Mouse (Mus musculus) hindbrain, embryonic 11.5 days (tissue): ENCODE data around the gene Pde6d. TPM values are rescaled to one million over a fixed set of nuclear protein-coding genes. Genes with fewer than 3 reads are reported as not detected.

Source experiments
- ATAC-seq: fragments of 200-750 bp; cut with Nextera tagmentation; 2 replicates; pipeline ENCODE4 v1.8.0; 2017; ENCODE audit warnings: mild to moderate bottlenecking, moderate TSS enrichment, moderate library complexity; ENCODE audit not compliant: low FRiP score
- DNase-seq: peaks from one replicate; pipeline ENCODE4 v3.0.0-alpha.2; 2015; ENCODE audit warnings: low spot score
- H3K27ac ChIP-seq: fragments of 300-500 bp; sonication (generic); 2 replicates; pipeline ENCODE4 v1.5.1; 2014; ENCODE audit warnings: mild to moderate bottlenecking, low read depth, low read length
- H3K27me3 ChIP-seq: fragments of 300-500 bp; sonication (generic); 2 replicates; pipeline ENCODE4 v1.6.1; 2014; ENCODE audit warnings: mild to moderate bottlenecking, low read length, moderate library complexity, mixed read lengths; ENCODE audit not compliant: control insufficient read depth, insufficient read depth
- H3K36me3 ChIP-seq: fragments of 300-500 bp; sonication (generic); 2 replicates; pipeline ENCODE4 v1.6.1; 2014; ENCODE audit warnings: mild to moderate bottlenecking, low read length, moderate library complexity, mixed read lengths; ENCODE audit not compliant: control insufficient read depth, insufficient read depth
- H3K4me1 ChIP-seq: fragments of 300-500 bp; sonication (generic); replicated peaks from 2 replicates; pipeline ENCODE4 v1.6.1; 2014; ENCODE audit warnings: low read length, mixed read lengths; ENCODE audit not compliant: control insufficient read depth, insufficient read depth
- H3K4me2 ChIP-seq: fragments of 300-500 bp; sonication (generic); replicated peaks from 2 replicates; pipeline ENCODE4 v1.6.1; 2014; ENCODE audit warnings: mild to moderate bottlenecking, low read depth, low read length
- H3K4me3 ChIP-seq: fragments of 300-500 bp; sonication (generic); 2 replicates; pipeline ENCODE4 v1.5.1; 2014; ENCODE audit warnings: low read depth, low read length
- H3K9ac ChIP-seq: fragments of 300-500 bp; sonication (generic); 2 replicates; pipeline ENCODE4 v1.6.1; 2014; ENCODE audit warnings: low read depth, low read length
- H3K9me3 ChIP-seq: fragments of 300-500 bp; sonication (generic); 2 replicates; pipeline ENCODE4 v1.6.1; 2016; ENCODE audit warnings: low read length; ENCODE audit not compliant: control insufficient read depth
- WGBS: fragments of 180-500 bp; shearing (Covaris S2); extraction: QIAGEN DNeasy Blood & Tissue Kit; methylation state at CpG from one replicate; pipeline ENCODE4 v1.1.7; 2014; 5-methylcytosine and 5-hydroxymethylcytosine counted together
- polyA plus RNA-seq: library from polyadenylated mRNA; unstranded; fragments of >200 nt; fragmentation: Nextera tagmentation; extraction: Ambion mirVana; gene quantifications from 2 replicates; pipeline ENCODE4 v1.2.1, GENCODE M21; 2014

The Pde6d gene
- polyA plus RNA-seq, 1 experiment from 2014 or later, result 96.0 TPM

- WGBS, result under 1% methylated on average over 57 of the region's 64 CpGs
- peak; percentile 88 for ATAC-seq
- Histone ChIP-seq H3K4me1 (peaks cover 16% of the 10 kb centered on the region), H3K4me2 (peak overlapping the region; percentile 86), H3K27ac (peak overlapping the region; percentile 95), H3K9me3 (no peaks in the 10 kb centered on the region), H3K4me3 (peak overlapping the region; percentile 21), H3K27me3 (no peaks in the 10 kb centered on the region), H3K9ac (peak overlapping the region; percentile 92), H3K36me3 (no peaks in the 10 kb centered on the region)
- peak; percentile 93 for DNase-seq
Observed at GRCm38 (mm10) chr1:86503906-86504696, 78.3 kb downstream of the Pde6d start.

DNA sequence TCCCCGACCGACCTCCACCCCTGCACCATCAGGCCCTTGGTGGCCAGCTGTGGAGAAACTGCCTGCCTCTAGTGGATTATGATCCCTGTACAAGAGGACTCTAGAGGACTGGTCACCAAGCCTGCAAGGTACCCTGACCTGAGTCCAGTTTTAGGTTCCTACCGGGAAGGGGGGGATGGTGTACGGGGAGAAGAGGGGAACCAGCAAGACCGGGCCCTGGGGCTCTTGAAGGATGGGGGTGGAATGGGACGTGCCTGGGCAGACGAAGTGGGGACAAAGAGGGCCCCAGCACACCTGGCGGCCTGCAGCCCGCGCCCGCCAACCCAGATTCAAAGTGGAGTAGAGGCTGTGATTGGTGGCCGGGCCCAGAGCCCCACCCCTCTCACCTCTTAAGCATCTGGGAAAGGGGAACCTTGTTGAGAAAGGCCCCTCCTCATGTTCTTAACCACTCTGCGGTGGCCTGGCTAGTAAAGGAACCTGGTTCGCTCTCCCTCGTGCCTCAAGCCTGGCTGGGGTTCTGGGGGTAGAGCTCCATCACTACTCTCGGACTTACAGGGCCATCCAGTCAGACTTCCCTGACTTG is 79.2 kb downstream of the Pde6d start:
- Histone ChIP-seq H3K9me3 (no peaks in the 10 kb centered on the region), H3K4me2 (peak overlapping the region; percentile 86), H3K9ac (peak overlapping the region; percentile 92), H3K4me3 (peak overlapping the region; percentile 21), H3K27me3 (no peaks in the 10 kb centered on the region), H3K4me1 (peaks cover 16% of the 10 kb centered on the region), H3K36me3 (no peaks in the 10 kb centered on the region), H3K27ac (peak overlapping the region; percentile 95)
- ATAC-seq (peak; percentile 3; the same call in 1 of the 2 replicates), DNase-seq (peak; percentile 72)
- 12% methylated on average over 16 of the region's 16 CpGs for WGBS

DNA sequence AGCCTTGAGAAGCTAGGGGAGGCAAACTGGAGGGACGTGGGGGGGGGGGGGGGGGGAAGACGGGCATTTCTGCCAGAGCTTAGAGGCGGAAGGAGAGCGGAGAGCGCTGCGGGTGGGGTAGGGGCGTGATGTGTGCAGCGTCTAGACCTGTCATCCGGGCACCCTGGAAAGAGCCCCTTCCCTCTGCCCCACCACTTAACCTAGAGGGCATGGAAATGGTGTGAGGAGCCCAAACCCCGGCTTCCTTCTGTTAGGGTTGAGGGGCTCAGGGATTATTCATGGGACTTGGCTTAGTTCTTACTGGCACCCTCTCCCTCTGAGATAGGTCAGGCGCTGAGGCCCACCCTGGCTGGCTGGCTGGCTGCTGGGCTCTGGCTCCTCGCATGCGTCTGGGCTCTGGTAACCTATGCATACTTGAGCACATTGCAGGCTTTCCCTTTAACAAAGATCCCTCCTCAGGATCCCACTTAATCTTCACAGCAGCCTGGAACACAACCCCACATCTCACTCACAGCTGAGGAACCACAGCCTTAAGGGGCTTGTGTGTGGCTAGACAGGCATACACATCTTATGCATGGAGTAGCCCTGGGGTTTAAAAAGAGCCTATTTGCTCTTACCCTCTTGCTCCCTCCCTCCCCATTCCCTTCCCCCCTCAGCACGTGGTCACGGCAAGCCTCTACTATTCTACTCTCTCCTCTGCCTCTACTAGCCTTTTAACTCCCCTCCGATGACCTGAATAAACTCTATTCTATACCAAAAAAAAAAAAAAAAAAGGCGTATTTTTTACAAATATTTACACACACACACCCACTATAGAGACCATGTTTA is 80.0 kb downstream of the Pde6d start:
- WGBS, result 12% methylated on average over 12 of the region's 17 CpGs
- Histone ChIP-seq H3K9me3 (no peaks in the 10 kb centered on the region), H3K4me2 (no peak overlapping the region), H3K4me3 (no peak overlapping the region), H3K27me3 (no peaks in the 10 kb centered on the region), H3K4me1 (peaks cover 16% of the 10 kb centered on the region), H3K9ac (no peak overlapping the region), H3K27ac (peak overlapping the region; percentile 95), H3K36me3 (no peaks in the 10 kb centered on the region)
- ATAC-seq (no peak), DNase-seq (no peak)

DNA sequence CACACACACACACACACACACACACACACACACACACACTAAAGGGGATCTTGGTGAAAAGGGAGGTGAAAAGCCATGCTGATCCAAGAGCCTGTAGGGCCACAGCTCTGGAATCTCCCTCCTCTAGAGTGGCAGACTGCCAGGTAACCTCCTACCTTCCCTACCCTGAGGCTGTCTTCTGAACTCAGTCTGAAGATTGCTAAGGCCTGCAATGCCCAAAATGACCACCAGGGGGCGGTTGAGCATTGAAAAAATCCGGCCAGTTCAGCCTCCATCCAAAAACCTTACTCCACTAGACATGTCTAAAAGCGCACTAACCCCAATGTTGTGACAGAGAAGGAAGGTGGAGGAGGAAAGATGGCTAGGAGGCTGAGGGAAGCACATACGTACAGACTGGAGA is 80.9 kb downstream of the Pde6d start:
- H3K4me3 ChIP-seq, result no peak overlapping the region
- ATAC-seq (no peak), DNase-seq (peak; percentile 97)
- peaks cover 16% of the 10 kb centered on the region for H3K4me1 ChIP-seq
- 0 out of 2 replicates have a peak overlapping the region, but pooled peaks have one; percentile 95 for H3K27ac ChIP-seq
- no peaks in the 10 kb centered on the region for H3K36me3 ChIP-seq
- H3K9me3 ChIP-seq, result no peaks in the 10 kb centered on the region
- 0 out of 2 replicates have a peak overlapping the region, but pooled peaks have one; percentile 3 for H3K9ac ChIP-seq
- H3K27me3 ChIP-seq, result no peaks in the 10 kb centered on the region
- WGBS, result 2% methylated on average over 4 of the region's 4 CpGs
- no peak overlapping the region for H3K4me2 ChIP-seq

- ATAC-seq (no peak), DNase-seq (peak; percentile 83)
- no peak overlapping the region for H3K4me2 ChIP-seq
- H3K9me3 ChIP-seq, result no peaks in the 10 kb centered on the region
- no peaks in the 10 kb centered on the region for H3K36me3 ChIP-seq
- peaks cover 15% of the 10 kb centered on the region for H3K4me1 ChIP-seq
- H3K27ac ChIP-seq, result no peak overlapping the region
- H3K4me3 ChIP-seq, result no peak overlapping the region
- WGBS, result 35% methylated on average over 6 of the region's 6 CpGs
- no peaks in the 10 kb centered on the region for H3K27me3 ChIP-seq
- H3K9ac ChIP-seq, result no peak overlapping the region
Observed at GRCm38 (mm10) chr1:86501114-86501532, 81.3 kb downstream of the Pde6d start.

DNA sequence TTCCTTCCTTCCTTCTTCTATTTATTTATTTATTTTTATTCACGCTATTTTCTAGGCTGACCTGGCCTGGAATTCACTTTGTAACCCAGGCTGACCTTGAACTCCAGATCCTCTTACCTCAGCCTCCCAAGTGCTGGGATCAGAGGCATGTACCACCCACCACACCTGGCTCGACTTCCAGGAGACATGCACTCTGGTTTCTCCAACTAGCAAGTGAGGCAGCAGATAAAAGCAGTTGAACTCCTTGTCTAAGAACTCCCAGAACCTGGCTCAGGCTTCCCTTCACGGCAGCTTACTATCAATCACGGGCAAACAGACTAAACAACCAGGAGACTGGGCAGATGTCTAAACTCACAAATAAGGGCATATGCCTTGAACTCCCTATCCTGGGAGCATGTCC is 81.7 kb downstream of the Pde6d start:
- Histone ChIP-seq H3K4me3 (no peak overlapping the region), H3K4me2 (no peak overlapping the region), H3K9ac (no peak overlapping the region), H3K27me3 (no peaks in the 10 kb centered on the region), H3K36me3 (no peaks in the 10 kb centered on the region), H3K27ac (no peak overlapping the region), H3K9me3 (no peaks in the 10 kb centered on the region), H3K4me1 (peaks cover 14% of the 10 kb centered on the region)
- DNase-seq (no peak), ATAC-seq (no peak)
- 81% methylated on average over 4 of the region's 4 CpGs for WGBS

- Histone ChIP-seq H3K4me1 (peaks cover 8% of the 10 kb centered on the region), H3K36me3 (no peaks in the 10 kb centered on the region), H3K27me3 (no peaks in the 10 kb centered on the region), H3K4me2 (no peak overlapping the region), H3K9ac (no peak overlapping the region), H3K4me3 (no peak overlapping the region), H3K9me3 (no peaks in the 10 kb centered on the region), H3K27ac (no peak overlapping the region)
- WGBS, result 40% methylated on average over 3 of the region's 3 CpGs
- ATAC-seq (no peak), DNase-seq (peak; percentile 69)
Observed at GRCm38 (mm10) chr1:86499903-86500302, 82.5 kb downstream of the Pde6d start.

- DNase-seq, result peak; percentile 59
- Histone ChIP-seq H3K27me3 (no peaks in the 10 kb centered on the region), H3K36me3 (no peaks in the 10 kb centered on the region), H3K4me2 (no peak overlapping the region), H3K9me3 (no peaks in the 10 kb centered on the region), H3K9ac (no peak overlapping the region), H3K27ac (peak overlapping the region; percentile 37; the same call in 1 of the 2 replicates), H3K4me3 (no peak overlapping the region), H3K4me1 (peaks cover 6% of the 10 kb centered on the region)
- WGBS, result 58% methylated on average over 1 of the region's 1 CpGs
- 0 out of 2 replicates have a peak, but pooled peaks have one; percentile 31 for ATAC-seq
Observed at GRCm38 (mm10) chr1:86498611-86499010, 83.8 kb downstream of the Pde6d start.
